Mouse (Mus musculus) G1E (cell line): ENCODE measurements around the gene Zfp148. TPM values are rescaled to one million over a fixed set of nuclear protein-coding genes. Genes with fewer than 3 reads are reported as not detected.

Source experiments
- ATAC-seq: 2 replicates; pipeline ENCODE4 v1.8.0; 2016; ENCODE audit warnings: mild to moderate bottlenecking; ENCODE audit not compliant: insufficient number of reproducible peaks, poor library complexity, low FRiP score, severe bottlenecking; ENCODE audit errors: extremely low read depth
- DNase-seq: peaks from one replicate; pipeline ENCODE4 v3.0.0; 2012; ENCODE audit warnings: low spot score
- H3K27me3 ChIP-seq: 2 replicates; pipeline ENCODE4 v1.6.1; 2012; ENCODE audit warnings: mild to moderate bottlenecking, low read length, inconsistent platforms; ENCODE audit not compliant: insufficient read depth
- H3K36me3 ChIP-seq: replicated peaks from 2 replicates; pipeline ENCODE3; 2012; ENCODE audit warnings: mild to moderate bottlenecking, inconsistent platforms
- H3K4me1 ChIP-seq: 2 replicates; pipeline ENCODE4 v1.6.1; 2012; ENCODE audit warnings: low read depth, low read length, inconsistent platforms, mixed read lengths; ENCODE audit not compliant: insufficient read depth
- H3K4me3 ChIP-seq: 2 replicates; pipeline ENCODE4 v1.5.1; 2012; ENCODE audit warnings: low read depth, mild to moderate bottlenecking, inconsistent platforms, low read length, moderate library complexity, mixed read lengths
- H3K9me3 ChIP-seq: replicated peaks from 2 replicates; pipeline ENCODE4 v1.6.1; 2012; ENCODE audit warnings: inconsistent platforms
- CTCF ChIP-seq: IDR thresholded peaks from 2 replicates; pipeline ENCODE4 v1.5.1; 2012; ENCODE audit warnings: low read depth, low read length, inconsistent platforms, mixed read lengths
- GATA1 ChIP-seq: IDR thresholded peaks from 2 replicates; pipeline ENCODE4 v1.6.1; 2012; ENCODE audit warnings: borderline replicate concordance, low read length, inconsistent platforms, mixed read lengths
- GATA2 ChIP-seq: IDR thresholded peaks from 2 replicates; pipeline ENCODE4 v1.6.1; 2012; ENCODE audit warnings: low read depth, low read length, inconsistent platforms, borderline replicate concordance
- POLR2AphosphoS5 ChIP-seq: IDR thresholded peaks from 2 replicates; pipeline ENCODE4 v1.6.1; 2012; ENCODE audit warnings: low read depth, low read length, inconsistent platforms; ENCODE audit not compliant: insufficient replicate concordance
- TAL1 ChIP-seq: conservative IDR thresholded peaks from 2 replicates; pipeline ENCODE4 v1.6.1; 2012; ENCODE audit warnings: low read depth, low read length, inconsistent platforms, mixed read lengths
- polyA plus RNA-seq: library from polyadenylated mRNA; stranded (reverse); fragments of >175 nt; gene quantifications from 2 replicates; pipeline ENCODE4 v1.2.3, GENCODE M21; 2012
- total RNA-seq, 2 experiments: library from RNA; stranded (forward) in 1 of 2; stranded (reverse) in 1 of 2; fragments of 200-1000 nt in 1 of 2; fragments of >200 nt in 1 of 2; fragmentation: Nextera tagmentation in 1 of 2; gene quantifications; 2 replicates each; pipeline ENCODE4 v1.2.3; 2014 to 2017

Gene Zfp148
- total and polyA plus RNA-seq, 3 experiments, result 5.7 to 97.8 (median 26.8) TPM

GRCm38 (mm10) chr16:33342356-33342755 lies 38.3 kb upstream of the Zfp148 start:
- Histone ChIP-seq H3K4me3 (no peak overlapping the region), H3K9me3 (no peaks in the 10 kb centered on the region), H3K36me3 (no peaks in the 10 kb centered on the region), H3K27me3 (peaks cover 52% of the 10 kb centered on the region), H3K4me1 (peaks cover 14% of the 10 kb centered on the region)
- ATAC-seq, result no peak
- DNase-seq, result no peak
- TF ChIP-seq POLR2AphosphoS5 (no peak), GATA2 (no peak), TAL1 (no peak), CTCF (no peak), GATA1 (no peak)

DNA sequence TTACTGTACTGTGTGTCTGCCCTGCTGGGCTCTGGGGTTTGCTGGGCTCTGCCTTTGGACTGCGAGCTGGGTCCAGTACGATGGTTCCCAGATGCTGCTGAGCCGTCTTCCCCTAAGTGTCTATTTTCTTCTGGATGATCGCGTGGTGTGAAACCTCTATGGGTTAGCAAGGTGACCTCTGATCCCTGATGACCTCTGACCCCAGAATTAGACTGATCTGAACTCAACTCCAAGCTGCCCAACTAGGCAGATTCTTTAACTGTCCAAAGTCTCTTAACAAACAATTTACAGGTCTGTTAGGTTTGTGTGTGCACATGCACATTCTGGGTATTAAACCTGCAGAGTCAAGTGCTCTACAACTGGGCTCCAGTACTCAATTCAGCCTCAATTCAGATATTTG lies 37.5 kb upstream of the Zfp148 start:
- H3K27me3 ChIP-seq, result peaks cover 55% of the 10 kb centered on the region
- H3K9me3 ChIP-seq, result no peaks in the 10 kb centered on the region
- ATAC-seq, result no peak
- no peak overlapping the region for H3K4me3 ChIP-seq
- no peak for DNase-seq
- TF ChIP-seq GATA1 (no peak), CTCF (no peak), TAL1 (no peak), GATA2 (no peak), POLR2AphosphoS5 (no peak)
- peaks cover 14% of the 10 kb centered on the region for H3K4me1 ChIP-seq
- no peaks in the 10 kb centered on the region for H3K36me3 ChIP-seq

DNA sequence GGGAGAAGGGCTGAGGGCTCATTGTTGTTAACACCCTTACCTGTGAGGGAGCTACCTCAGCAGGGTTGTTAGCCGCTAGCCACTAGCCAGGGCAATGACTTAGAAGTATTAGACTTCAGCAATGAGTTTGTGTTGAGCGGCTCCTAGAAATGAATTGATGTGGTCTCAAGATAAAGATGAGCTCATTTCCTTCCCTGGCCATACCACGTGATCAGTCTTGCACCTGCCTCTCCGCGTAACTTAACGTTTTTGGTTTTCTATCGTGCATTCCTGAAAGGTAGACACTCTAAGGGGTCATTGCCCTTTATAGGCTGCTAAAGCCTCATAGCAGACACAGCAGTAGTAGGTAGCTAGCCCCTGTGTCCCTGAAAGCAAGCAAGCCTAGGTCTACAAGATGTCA lies 37.0 kb upstream of the Zfp148 start:
- H3K9me3 ChIP-seq, result no peaks in the 10 kb centered on the region
- H3K4me3 ChIP-seq, result no peak overlapping the region
- peaks cover 14% of the 10 kb centered on the region for H3K4me1 ChIP-seq
- TF ChIP-seq POLR2AphosphoS5, result no peak
- no peak for TF ChIP-seq GATA1
- no peak for TF ChIP-seq CTCF
- TF ChIP-seq TAL1, result no peak
- no peak for TF ChIP-seq GATA2
- DNase-seq (no peak), ATAC-seq (no peak)
- H3K27me3 ChIP-seq, result peaks cover 53% of the 10 kb centered on the region
- no peaks in the 10 kb centered on the region for H3K36me3 ChIP-seq

GRCm38 (mm10) chr16:33344379-33344778 lies 36.3 kb upstream of the Zfp148 start:
- no peaks in the 10 kb centered on the region for H3K36me3 ChIP-seq
- peaks cover 14% of the 10 kb centered on the region for H3K4me1 ChIP-seq
- no peak for DNase-seq
- no peaks in the 10 kb centered on the region for H3K9me3 ChIP-seq
- TF ChIP-seq CTCF (no peak), POLR2AphosphoS5 (no peak), GATA1 (no peak), GATA2 (no peak), TAL1 (no peak)
- no peak for ATAC-seq
- no peak overlapping the region for H3K4me3 ChIP-seq
- peaks cover 52% of the 10 kb centered on the region for H3K27me3 ChIP-seq

DNA sequence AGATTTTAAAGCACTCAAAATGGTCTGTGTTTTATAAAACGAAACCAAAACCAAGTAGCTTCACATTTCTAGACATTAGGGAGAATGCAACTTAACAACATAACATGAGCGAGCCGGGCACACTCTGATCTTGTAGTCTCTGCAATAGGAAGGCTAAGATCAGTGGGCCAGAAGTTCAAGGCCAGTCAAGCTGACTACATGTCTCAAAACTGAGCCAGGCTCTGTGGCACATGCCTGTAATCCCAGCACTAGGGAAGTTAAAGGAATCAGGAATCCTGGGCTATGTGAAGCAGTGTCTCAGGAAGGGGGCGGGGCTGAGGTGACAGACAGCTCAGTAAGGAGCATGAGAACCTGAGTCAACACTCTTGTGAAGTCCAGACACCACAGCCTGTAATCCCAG lies 35.8 kb upstream of the Zfp148 start:
- Histone ChIP-seq H3K4me1 (peaks cover 14% of the 10 kb centered on the region), H3K9me3 (no peaks in the 10 kb centered on the region), H3K36me3 (no peaks in the 10 kb centered on the region), H3K4me3 (no peak overlapping the region), H3K27me3 (peaks cover 51% of the 10 kb centered on the region)
- no peak for ATAC-seq
- no peak for DNase-seq
- TF ChIP-seq POLR2AphosphoS5 (no peak), GATA2 (no peak), TAL1 (no peak), GATA1 (no peak), CTCF (no peak)

- no peak for ATAC-seq
Observed at GRCm38 (mm10) chr16:33346376-33346775, 34.3 kb upstream of the Zfp148 start.

DNA sequence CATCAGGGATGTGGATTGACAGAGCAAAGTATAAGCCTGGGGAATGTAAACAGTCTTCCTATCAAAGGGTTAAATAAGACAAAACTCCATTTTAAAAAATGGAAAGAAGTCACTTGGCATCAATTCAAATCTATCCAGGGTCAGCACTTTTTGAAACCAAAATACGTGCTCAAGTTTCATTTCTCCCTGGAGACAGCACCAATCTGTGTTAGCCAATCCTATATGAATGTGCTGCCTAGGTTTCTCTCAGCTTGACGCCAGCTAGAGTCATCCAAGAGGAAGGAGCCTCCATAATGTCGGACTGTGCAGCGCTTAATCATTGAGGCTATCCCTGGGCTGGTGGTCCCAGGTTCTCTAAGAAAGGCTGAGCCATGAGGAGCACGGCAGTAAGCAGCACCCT lies 33.5 kb upstream of the Zfp148 start:
- ATAC-seq, result no peak
- no peaks in the 10 kb centered on the region for H3K36me3 ChIP-seq
- H3K27me3 ChIP-seq, result peaks cover 37% of the 10 kb centered on the region
- no peak for TF ChIP-seq POLR2AphosphoS5
- TF ChIP-seq GATA2, result no peak
- no peak for TF ChIP-seq GATA1
- no peak for TF ChIP-seq CTCF
- no peak for TF ChIP-seq TAL1
- no peaks in the 10 kb centered on the region for H3K9me3 ChIP-seq
- no peak overlapping the region for H3K4me3 ChIP-seq
- H3K4me1 ChIP-seq, result peaks cover 14% of the 10 kb centered on the region
- DNase-seq, result no peak

More at GRCm38 (mm10) chr16:33346376-33346775, 34.3 kb upstream of the Zfp148 start:
- Histone ChIP-seq H3K36me3 (no peaks in the 10 kb centered on the region), H3K9me3 (no peaks in the 10 kb centered on the region), H3K4me3 (no peak overlapping the region), H3K27me3 (peaks cover 39% of the 10 kb centered on the region), H3K4me1 (peaks cover 14% of the 10 kb centered on the region)
- DNase-seq, result no peak
- TF ChIP-seq POLR2AphosphoS5, result no peak
- TF ChIP-seq GATA2, result no peak
- TF ChIP-seq CTCF, result no peak
- TF ChIP-seq TAL1, result no peak
- TF ChIP-seq GATA1, result no peak
